ENCODE assay signal across 9 mouse cellular contexts in genomic region chr11:117385331-117386103, GRCm38 (mm10).
DNase-seq lines count a peak whose midpoint lies in the region; ATAC-seq and TF ChIP-seq lines count a peak whose summit lies in the region.
"Had no signal": no experiment of that assay in that cellular context is flagged by ENCODE, and none has a peak within 500 bp of the region (broad histone marks: within the 10 kb centered on the region; RNA-seq: fewer than 3 reads in every experiment).

No protein-coding gene starts in this region.

- no peak overlapping the region for H3K27ac ChIP-seq in heart, embryonic 16.5 days (ENCODE audit: low read length)
- no peak overlapping the region for H3K27ac ChIP-seq in midbrain, embryonic 12.5 days (replicated peaks)
- no peak overlapping the region for H3K27ac ChIP-seq in midbrain, embryonic 11.5 days (ENCODE audit: low read depth, low read length)
- H3K27ac ChIP-seq in intestine, embryonic 14.5 days (ENCODE audit: low read depth): no peak overlapping the region
- no peak overlapping the region for H3K27ac ChIP-seq in cerebellum, adult 2 months (ENCODE audit: insufficient read depth, low read length)

- intact Hi-C loops in heart, postnatal 10 days (cut with DNase I): loop anchor here (2.0 to 5.0 kb wide), 4 partner anchors 37 to 401 kb away; partner anchors contain the start of gene Tnrc6c

- DNase-seq in heart, postnatal 10 days: no peak
- no peak for DNase-seq in midbrain, embryonic 11.5 days (ENCODE audit: low spot score, missing footprints)
- DNase-seq in intestine, embryonic 14.5 days (ENCODE audit: low spot score): no peak
- DNase-seq in retina, postnatal 1 day: peak; percentile 51
- no peak for DNase-seq in right cerebral cortex, postnatal 36 days (ENCODE audit: low spot score in 2 of 2)
- no peak for DNase-seq in cerebellum, adult 2 months

- ATAC-seq in heart, embryonic 16.5 days (replicated peaks; ENCODE audit: extremely low read depth, insufficient read depth, low FRiP score): no peak
- ATAC-seq in midbrain, embryonic 12.5 days (ENCODE audit: low FRiP score, low read depth): 0 out of 2 replicates have a peak, but pooled peaks have one; percentile 34
- ATAC-seq in midbrain, embryonic 11.5 days (ENCODE audit: low FRiP score): no peak
- no peak for ATAC-seq in intestine, embryonic 14.5 days (replicated peaks; ENCODE audit: low FRiP score, low TSS enrichment, low read depth)
- ATAC-seq: activated CD4-positive, CD25-positive, alpha-beta regulatory T cell, adult 4 months had no signal

- H3K4me2 ChIP-seq in heart, embryonic 16.5 days (ENCODE audit: low read depth, low read length): peak overlapping the region; percentile 30; the same call in 1 of the 2 replicates
- no peak overlapping the region for H3K4me2 ChIP-seq in midbrain, embryonic 12.5 days (replicated peaks)
- H3K4me2 ChIP-seq in midbrain, embryonic 11.5 days: no peak overlapping the region
- H3K4me2 ChIP-seq in intestine, embryonic 14.5 days (ENCODE audit: low read length): 0 out of 2 replicates have a peak overlapping the region, but pooled peaks have one; percentile 7

- H3K9me3 ChIP-seq in heart, embryonic 16.5 days (replicated peaks; ENCODE audit: control insufficient read depth, low read length): no peaks in the 10 kb centered on the region
- no peaks in the 10 kb centered on the region for H3K9me3 ChIP-seq in midbrain, embryonic 12.5 days
- no peaks in the 10 kb centered on the region for H3K9me3 ChIP-seq in midbrain, embryonic 11.5 days (ENCODE audit: control insufficient read depth, low read length)
- no peaks in the 10 kb centered on the region for H3K9me3 ChIP-seq in intestine, embryonic 14.5 days (ENCODE audit: control insufficient read depth, low read length)

- no peak for TF ChIP-seq POLR2A in cerebellum, adult 2 months (IDR thresholded peaks at IDR 0.05; ENCODE audit: borderline replicate concordance, insufficient read depth, low read length)

- no peak overlapping the region for H3K9ac ChIP-seq in heart, embryonic 16.5 days (ENCODE audit: low read length)
- H3K9ac ChIP-seq in midbrain, embryonic 12.5 days (replicated peaks): no peak overlapping the region
- H3K9ac ChIP-seq in midbrain, embryonic 11.5 days (ENCODE audit: low read length): no peak overlapping the region; the same call in 1 of the 2 replicates
- H3K9ac ChIP-seq in intestine, embryonic 14.5 days (ENCODE audit: low read length): no peak overlapping the region

- H3K27me3 ChIP-seq in heart, embryonic 16.5 days (ENCODE audit: control insufficient read depth, insufficient read depth, low read length): peaks cover 6% of the 10 kb centered on the region; the same call in 1 of the 2 replicates
- peaks cover 57% of the 10 kb centered on the region for H3K27me3 ChIP-seq in midbrain, embryonic 12.5 days
- no peaks in the 10 kb centered on the region; the same call in 1 of the 2 replicates for H3K27me3 ChIP-seq in midbrain, embryonic 11.5 days (ENCODE audit: control insufficient read depth, insufficient read depth, low read length)
- peaks cover 5% of the 10 kb centered on the region; the same call in 1 of the 2 replicates for H3K27me3 ChIP-seq in intestine, embryonic 14.5 days (replicated peaks; ENCODE audit: control insufficient read depth, insufficient read depth, low read length)
- no peaks in the 10 kb centered on the region; the same call in 1 of the 2 replicates for H3K27me3 ChIP-seq in cerebellum, adult 2 months (ENCODE audit: control insufficient read depth, insufficient read depth, low read length)

- no peak overlapping the region for H3K4me3 ChIP-seq in heart, embryonic 16.5 days (ENCODE audit: low read length)
- H3K4me3 ChIP-seq in midbrain, embryonic 12.5 days: no peak overlapping the region
- H3K4me3 ChIP-seq in midbrain, embryonic 11.5 days (ENCODE audit: low read depth, low read length): no peak overlapping the region
- H3K4me3 ChIP-seq in intestine, embryonic 14.5 days (ENCODE audit: low read depth, low read length): no peak overlapping the region
- no peak overlapping the region for H3K4me3 ChIP-seq in cerebellum, adult 2 months (replicated peaks; ENCODE audit: insufficient read depth, low read depth, low read length)

- no peaks in the 10 kb centered on the region for H3K36me3 ChIP-seq in heart, embryonic 16.5 days (ENCODE audit: control insufficient read depth, insufficient read depth)
- H3K36me3 ChIP-seq in midbrain, embryonic 12.5 days: no peaks in the 10 kb centered on the region
- H3K36me3 ChIP-seq in midbrain, embryonic 11.5 days (ENCODE audit: control insufficient read depth, insufficient read depth, low read length): no peaks in the 10 kb centered on the region
- H3K36me3 ChIP-seq in intestine, embryonic 14.5 days (ENCODE audit: control insufficient read depth, insufficient read depth, low read length): no peaks in the 10 kb centered on the region

- H3K4me1 ChIP-seq in heart, embryonic 16.5 days (ENCODE audit: control insufficient read depth, insufficient read depth, low read length): peaks cover 10% of the 10 kb centered on the region; the same call in 1 of the 2 replicates
- H3K4me1 ChIP-seq in midbrain, embryonic 12.5 days: peaks cover 20% of the 10 kb centered on the region
- peaks cover 3% of the 10 kb centered on the region for H3K4me1 ChIP-seq in midbrain, embryonic 11.5 days (ENCODE audit: control insufficient read depth, insufficient read depth, low read length)
- peaks cover 11% of the 10 kb centered on the region; the same call in 1 of the 2 replicates for H3K4me1 ChIP-seq in intestine, embryonic 14.5 days (replicated peaks; ENCODE audit: control insufficient read depth, insufficient read depth, low read length)
- H3K4me1 ChIP-seq in cerebellum, adult 2 months (ENCODE audit: control insufficient read depth, insufficient read depth, low read length): 0 out of 2 replicates have a peak, but pooled peaks cover 3% of the 10 kb centered on the region

- 55% methylated on average over 15 of the region's 15 CpGs for WGBS in heart, embryonic 16.5 days
- WGBS in midbrain, embryonic 12.5 days: 51% methylated on average over 15 of the region's 15 CpGs
- WGBS in midbrain, embryonic 11.5 days: 58% methylated on average over 15 of the region's 15 CpGs
- WGBS in intestine, embryonic 14.5 days: 53% methylated on average over 15 of the region's 15 CpGs
- 35% methylated on average over 15 of the region's 15 CpGs for WGBS in cerebellum, adult 2 months

- no peak for TF ChIP-seq CTCF in cerebellum, adult 2 months (IDR thresholded peaks at IDR 0.05; ENCODE audit: borderline replicate concordance, insufficient read depth, low read depth, low read length)

Comparison
In these comparisons a context has a peak if more than half of its experiments do, and no peak if none do; other contexts are left out.
1. H3K4me2 ChIP-seq: peak in heart, embryonic 16.5 days (single experiment) and intestine, embryonic 14.5 days (single experiment); none in midbrain, embryonic 12.5 days (single experiment) and midbrain, embryonic 11.5 days (single experiment).